Mouse (Mus musculus): ENCODE results near the gene Zfp541.
A peak's percentile ranks its signal among the peaks of the same experiment; 100 is the strongest.

Gene Zfp541

GRCm38 (mm10) chr7:16061219-16062098 is at the start of gene Zfp541:
Zfp541 (plus strand) TSS chr7:16061814.
- DNase-seq (ENCODE audit: low spot score in 2 of 2), result no peak

- DNase-seq (ENCODE audit: low spot score in 2 of 2), result peak in 1 of 2 experiments; percentile 41
These were observed 48.9 kb upstream of the Zfp541 start for GRCm38 (mm10) chr7:16012576-16013263.

- no peak for DNase-seq (ENCODE audit: low spot score in 2 of 2)
These were observed 47.8 kb upstream of the Zfp541 start for GRCm38 (mm10) chr7:16013722-16014275.

- peak; percentile 47 to 70 for DNase-seq (ENCODE audit: low spot score in 2 of 2)
These were observed 47.0 kb upstream of the Zfp541 start for GRCm38 (mm10) chr7:16014521-16015175.

- DNase-seq (ENCODE audit: low spot score in 2 of 2), result no peak
These were observed 46.2 kb upstream of the Zfp541 start for GRCm38 (mm10) chr7:16015384-16015783.

GRCm38 (mm10) chr7:16018016-16018810 is 43.4 kb upstream of the Zfp541 start:
- peak; percentile 37 to 67 for DNase-seq (ENCODE audit: low spot score in 2 of 2)

GRCm38 (mm10) chr7:16019256-16020094 is 42.1 kb upstream of the Zfp541 start:
- DNase-seq (ENCODE audit: low spot score in 2 of 2), result no peak

GRCm38 (mm10) chr7:16024603-16025222 is 36.9 kb upstream of the Zfp541 start:
- no peak for DNase-seq (ENCODE audit: low spot score in 2 of 2)

- DNase-seq (ENCODE audit: low spot score in 2 of 2), result peak; percentile 50 to 58
These were observed 33.3 kb upstream of the Zfp541 start for GRCm38 (mm10) chr7:16028102-16028927.

- DNase-seq (ENCODE audit: low spot score in 2 of 2), result no peak
These were observed 30.5 kb upstream of the Zfp541 start for GRCm38 (mm10) chr7:16031072-16031471.

GRCm38 (mm10) chr7:16033059-16033458 is 28.6 kb upstream of the Zfp541 start:
- no peak for DNase-seq (ENCODE audit: low spot score in 2 of 2)

- no peak for DNase-seq (ENCODE audit: low spot score in 2 of 2)
These were observed 27.8 kb upstream of the Zfp541 start for GRCm38 (mm10) chr7:16033580-16034461.

- DNase-seq (ENCODE audit: low spot score in 2 of 2), result no peak
These were observed 24.6 kb upstream of the Zfp541 start for GRCm38 (mm10) chr7:16036972-16037371.

- DNase-seq (ENCODE audit: low spot score in 2 of 2), result no peak
These were observed 22.3 kb upstream of the Zfp541 start for GRCm38 (mm10) chr7:16039363-16039762.

- no peak for DNase-seq (ENCODE audit: low spot score in 2 of 2)
These were observed 20.4 kb upstream of the Zfp541 start for GRCm38 (mm10) chr7:16041208-16041607.

GRCm38 (mm10) chr7:16042850-16043775 is 18.5 kb upstream of the Zfp541 start:
- DNase-seq (ENCODE audit: low spot score in 2 of 2), result peak in 1 of 2 experiments; percentile 19
